Mouse (Mus musculus) midbrain, postnatal 0 days (tissue): ENCODE measurements around the gene Tbccd1. TPM values are rescaled to one million over a fixed set of nuclear protein-coding genes. Genes with fewer than 3 reads are reported as not detected.
A peak's percentile ranks its signal among the peaks of the same experiment; 100 is the strongest.

Experiments used
- ATAC-seq: fragments of 200-750 bp; cut with Nextera tagmentation; 2 replicates; pipeline ENCODE4 v1.8.0; 2017; ENCODE audit warnings: moderate number of reproducible peaks, mild to moderate bottlenecking, moderate TSS enrichment, moderate library complexity; ENCODE audit not compliant: low FRiP score
- DNase-seq: peaks from one replicate; pipeline ENCODE4 v3.0.0-alpha.2; 2015; ENCODE audit warnings: low spot score
- H3K27ac ChIP-seq: fragments of 300-500 bp; sonication (generic); 2 replicates; pipeline ENCODE4 v1.5.1; 2014; ENCODE audit warnings: low read depth, mild to moderate bottlenecking, low read length, mixed read lengths
- H3K27me3 ChIP-seq: fragments of 300-500 bp; sonication (generic); 2 replicates; pipeline ENCODE4 v1.6.1; 2014; ENCODE audit warnings: low read length, control low read depth, mixed read lengths; ENCODE audit not compliant: insufficient read depth
- H3K36me3 ChIP-seq: fragments of 300-500 bp; sonication (generic); 2 replicates; pipeline ENCODE4 v1.6.1; 2014; ENCODE audit warnings: low read length, control low read depth, mixed read lengths; ENCODE audit not compliant: insufficient read depth
- H3K4me1 ChIP-seq: fragments of 300-500 bp; sonication (generic); 2 replicates; pipeline ENCODE4 v1.6.1; 2014; ENCODE audit warnings: mild to moderate bottlenecking, control low read depth, antibody characterized with exemption, low read length, mixed read lengths; ENCODE audit not compliant: insufficient read depth
- H3K4me2 ChIP-seq: fragments of 300-500 bp; sonication (generic); 2 replicates; pipeline ENCODE4 v1.6.1; 2014; ENCODE audit warnings: low read depth, mild to moderate bottlenecking, low read length, mixed read lengths; ENCODE audit not compliant: poor library complexity, severe bottlenecking
- H3K4me3 ChIP-seq: fragments of 300-500 bp; sonication (generic); 2 replicates; pipeline ENCODE4 v1.5.1; 2014; ENCODE audit warnings: low read depth, mild to moderate bottlenecking, low read length, moderate library complexity
- H3K9ac ChIP-seq: fragments of 300-500 bp; sonication (generic); replicated peaks from 2 replicates; pipeline ENCODE4 v1.6.1; 2014; ENCODE audit warnings: mild to moderate bottlenecking, low read length, moderate library complexity, mixed read lengths; ENCODE audit not compliant: poor library complexity, severe bottlenecking
- H3K9me3 ChIP-seq: fragments of 300-500 bp; sonication (generic); 2 replicates; pipeline ENCODE4 v1.6.1; 2016; ENCODE audit warnings: low read length, control low read depth
- CTCF ChIP-seq: IDR thresholded peaks from 2 replicates; pipeline ENCODE4 v1.5.1; 2016; ENCODE audit warnings: antibody characterized with exemption, mild to moderate bottlenecking
- WGBS: fragments of 180-500 bp; shearing (Covaris S2); extraction: QIAGEN DNeasy Blood & Tissue Kit; methylation state at CpG from one replicate; pipeline ENCODE4 v1.1.7; 2014; 5-methylcytosine and 5-hydroxymethylcytosine counted together
- polyA plus RNA-seq: library from polyadenylated mRNA; unstranded; fragments of >200 nt; fragmentation: Nextera tagmentation; extraction: Ambion mirVana; gene quantifications from 2 replicates; pipeline ENCODE4 v1.2.1, GENCODE M21; 2015
- total RNA-seq: library from RNA; depleted of rRNA; stranded (reverse); fragments of >200 nt; gene quantifications from 2 replicates; pipeline ENCODE4 v1.2.3, GENCODE M21; 2014

The Tbccd1 gene
- total and polyA plus RNA-seq, 2 experiments from 2014 or later: 15.9 to 19.1 TPM

GRCm38 (mm10) chr16:22847686-22848085 lies 9.8 kb downstream of the Tbccd1 start:
- Histone ChIP-seq H3K27ac (no peak overlapping the region), H3K9me3 (no peaks in the 10 kb centered on the region), H3K27me3 (no peaks in the 10 kb centered on the region), H3K4me1 (0 out of 2 replicates have a peak, but pooled peaks cover 2% of the 10 kb centered on the region), H3K36me3 (no peaks in the 10 kb centered on the region), H3K9ac (no peak overlapping the region), H3K4me2 (no peak overlapping the region), H3K4me3 (no peak overlapping the region)
- ATAC-seq (no peak), DNase-seq (no peak)
- TF ChIP-seq CTCF: no peak
- 96% methylated on average over 1 of the region's 1 CpGs for WGBS

- no peak for DNase-seq
- H3K4me2 ChIP-seq: no peak overlapping the region
- H3K9me3 ChIP-seq: no peaks in the 10 kb centered on the region
- H3K27me3 ChIP-seq: no peaks in the 10 kb centered on the region
- no peak overlapping the region for H3K4me3 ChIP-seq
- H3K36me3 ChIP-seq: 0 out of 2 replicates have a peak, but pooled peaks cover 3% of the 10 kb centered on the region
- H3K9ac ChIP-seq: no peak overlapping the region
- no peak for TF ChIP-seq CTCF
- 89% methylated on average over 4 of the region's 4 CpGs for WGBS
- ATAC-seq: no peak
- H3K4me1 ChIP-seq: 0 out of 2 replicates have a peak, but pooled peaks cover 2% of the 10 kb centered on the region
- no peak overlapping the region for H3K27ac ChIP-seq
Measured at GRCm38 (mm10) chr16:22845481-22845880, 12.0 kb downstream of the Tbccd1 start.

GRCm38 (mm10) chr16:22844834-22845233 lies 12.6 kb downstream of the Tbccd1 start:
- no peaks in the 10 kb centered on the region for H3K9me3 ChIP-seq
- DNase-seq: no peak

GRCm38 (mm10) chr16:22844061-22844801 lies 13.2 kb downstream of the Tbccd1 start:
- no peaks in the 10 kb centered on the region for H3K9me3 ChIP-seq
- 8% methylated on average over 25 of the region's 26 CpGs for WGBS
- peak overlapping the region; percentile 94 for H3K4me2 ChIP-seq
- H3K4me3 ChIP-seq: peak overlapping the region; percentile 63
- peak; percentile 94 for ATAC-seq
- TF ChIP-seq CTCF: peak; percentile 1; the same call in 1 of the 2 replicates
- 0 out of 2 replicates have a peak, but pooled peaks cover 4% of the 10 kb centered on the region for H3K36me3 ChIP-seq
- DNase-seq: peak; percentile 92
- H3K27me3 ChIP-seq: no peaks in the 10 kb centered on the region
- H3K9ac ChIP-seq: peak overlapping the region; percentile 79
- H3K4me1 ChIP-seq: 0 out of 2 replicates have a peak, but pooled peaks cover 2% of the 10 kb centered on the region
- peak overlapping the region; percentile 60; the same call in 1 of the 2 replicates for H3K27ac ChIP-seq

More at GRCm38 (mm10) chr16:22844834-22845233, 12.6 kb downstream of the Tbccd1 start:
- ATAC-seq: no peak
- Histone ChIP-seq H3K4me2 (peak overlapping the region; percentile 94), H3K4me1 (0 out of 2 replicates have a peak, but pooled peaks cover 2% of the 10 kb centered on the region), H3K9ac (0 out of 2 replicates have a peak overlapping the region, but pooled peaks have one; percentile 79), H3K27me3 (no peaks in the 10 kb centered on the region), H3K4me3 (peak overlapping the region; percentile 63), H3K27ac (peak overlapping the region; percentile 60; the same call in 1 of the 2 replicates), H3K36me3 (0 out of 2 replicates have a peak, but pooled peaks cover 4% of the 10 kb centered on the region)
- no peak for TF ChIP-seq CTCF
- 74% methylated on average over 5 of the region's 5 CpGs for WGBS

- no peak overlapping the region for H3K4me2 ChIP-seq
- DNase-seq (no peak), ATAC-seq (no peak)
- 93% methylated on average over 5 of the region's 5 CpGs for WGBS
- no peak for TF ChIP-seq CTCF
- H3K9me3 ChIP-seq: no peaks in the 10 kb centered on the region
- H3K4me1 ChIP-seq: 0 out of 2 replicates have a peak, but pooled peaks cover 2% of the 10 kb centered on the region
- H3K9ac ChIP-seq: no peak overlapping the region
- H3K4me3 ChIP-seq: no peak overlapping the region
- no peaks in the 10 kb centered on the region for H3K27me3 ChIP-seq
- H3K27ac ChIP-seq: no peak overlapping the region
- H3K36me3 ChIP-seq: 0 out of 2 replicates have a peak, but pooled peaks cover 4% of the 10 kb centered on the region
Measured at GRCm38 (mm10) chr16:22842871-22843270, 14.6 kb downstream of the Tbccd1 start.
